Mouse (Mus musculus): ENCODE measurements at regions not wholly inside any gene's neighbourhood (a gene's known extent, or its start where the extent isn't known, plus 50 kb on each side); places are given as distances from the start of the nearest gene placed in this dataset.

GRCm38 (mm10) chr2:11394675-11395349 lies 159.1 kb downstream of the Pfkfb3 start:
- no peak for TF ChIP-seq CTCF (IDR thresholded peaks at IDR 0.05; ENCODE audit: low read depth, low read length)
- no peak for TF ChIP-seq POLR2A (IDR thresholded peaks at IDR 0.05; ENCODE audit: insufficient read depth, low read length)
- no peak for TF ChIP-seq EP300 (IDR thresholded peaks at IDR 0.05; ENCODE audit: insufficient read depth, low read depth, low read length)
